In genomic region chr6:35379890-35380289, GRCm38 (mm10) we compare ENCODE assay signal across 8 mouse cellular contexts. TPM values are rescaled to one million over a fixed set of nuclear protein-coding genes. Genes with fewer than 3 reads are reported as not detected.
DNase-seq lines count a peak whose midpoint lies in the region; ATAC-seq lines count a peak whose summit lies in the region.

No protein-coding gene starts in this region.

- no peaks in the 10 kb centered on the region for H3K27me3 ChIP-seq in hindbrain, embryonic 13.5 days

- no peaks in the 10 kb centered on the region for H3K9me3 ChIP-seq in hindbrain, embryonic 13.5 days

- H3K4me3 ChIP-seq in hindbrain, embryonic 13.5 days = no peak overlapping the region

- H3K4me1 ChIP-seq in hindbrain, embryonic 13.5 days (replicated peaks) = peaks cover 15% of the 10 kb centered on the region

- H3K9ac ChIP-seq in hindbrain, embryonic 13.5 days = no peak overlapping the region

- no peak overlapping the region for H3K27ac ChIP-seq in hindbrain, embryonic 13.5 days

- DNase-seq in T-cell, adult 2 months (ENCODE audit: low spot score) = peak; percentile 72
- DNase-seq in cerebellum, postnatal 14 days = peak; percentile 71 to 83
- peak; percentile 31 to 51 for DNase-seq in frontal cortex, postnatal 14 days (ENCODE audit: low spot score in 2 of 2)
- peak; percentile 56 to 79 for DNase-seq in layer of hippocampus, postnatal 14 days (ENCODE audit: low spot score in 2 of 2)
- peak; percentile 86 for DNase-seq in lung, postnatal 10 days
- peak; percentile 67 for DNase-seq in right cerebral cortex, adult 18-20 months
- DNase-seq in urinary bladder, postnatal 10 days (ENCODE audit: low spot score) = peak; percentile 25

- WGBS in hindbrain, embryonic 13.5 days = 11% methylated on average over 8 of the region's 8 CpGs

- no peak for ATAC-seq in hindbrain, embryonic 13.5 days (ENCODE audit: low FRiP score)

- H3K4me2 ChIP-seq in hindbrain, embryonic 13.5 days = peak overlapping the region; percentile 13; the same call in 1 of the 2 replicates

- H3K36me3 ChIP-seq in hindbrain, embryonic 13.5 days = no peaks in the 10 kb centered on the region

RNA-seq across cellular contexts. Expression of gene Fam180a, which starts 53.9 kb away (rescaled TPM):
- 0.27 and 0.71 TPM in 2 replicates for polyA plus RNA-seq in hindbrain, embryonic 13.5 days (2015; fragmentation: Nextera tagmentation; extraction: Ambion mirVana)
- 1 to 10 TPM in 1 of 2 experiments, under 1 TPM in 1; 0.62 to 1.4 TPM for total RNA-seq in layer of hippocampus, postnatal 14 days (2021)

Comparison
In these comparisons a context has a peak if more than half of its experiments do, and no peak if none do; other contexts are left out.
1. DNase-seq: peak in every context shown above with its lines; median percentile 86 in lung, postnatal 10 days; 77 in cerebellum, postnatal 14 days; 72 in T-cell, adult 2 months; 68 in layer of hippocampus, postnatal 14 days; 67 in right cerebral cortex, adult 18-20 months; 41 in frontal cortex, postnatal 14 days; 25 in urinary bladder, postnatal 10 days.